Mouse (Mus musculus) testis, adult 2 months (tissue): ENCODE data around the gene Pnmt.

Experiments
- CTCF ChIP-seq: fragments of 200-500 bp; IDR thresholded peaks from 2 replicates; pipeline ENCODE4 v1.5.1; 2012; ENCODE audit warnings: low read depth, mild to moderate bottlenecking, inconsistent platforms, low read length, moderate library complexity; ENCODE audit not compliant: control insufficient read depth, insufficient read depth, insufficient replicate concordance
- POLR2A ChIP-seq: fragments of 200-500 bp; IDR thresholded peaks from 2 replicates; pipeline ENCODE4 v1.6.1; 2012; ENCODE audit warnings: low read depth, mild to moderate bottlenecking, inconsistent platforms, low read length, moderate library complexity; ENCODE audit not compliant: control insufficient read depth

GRCm38 (mm10) chr11:98349308-98349707 is 36.9 kb upstream of the Pnmt start:
- TF ChIP-seq CTCF (no peak), POLR2A (no peak)
